Mouse (Mus musculus) olfactory bulb, adult 2 months (tissue): ENCODE data around the gene Cgn.

Experiments
- CTCF ChIP-seq: fragments of 200-500 bp; IDR thresholded peaks from 2 replicates; pipeline ENCODE4 v1.5.1; 2012; ENCODE audit warnings: low read depth, mild to moderate bottlenecking, low read length, moderate library complexity; ENCODE audit not compliant: insufficient read depth
- POLR2A ChIP-seq: fragments of 200-500 bp; IDR thresholded peaks from 2 replicates; pipeline ENCODE4 v1.6.1; 2012; ENCODE audit warnings: mild to moderate bottlenecking, low read depth, low read length, moderate library complexity; ENCODE audit not compliant: insufficient read depth

DNA sequence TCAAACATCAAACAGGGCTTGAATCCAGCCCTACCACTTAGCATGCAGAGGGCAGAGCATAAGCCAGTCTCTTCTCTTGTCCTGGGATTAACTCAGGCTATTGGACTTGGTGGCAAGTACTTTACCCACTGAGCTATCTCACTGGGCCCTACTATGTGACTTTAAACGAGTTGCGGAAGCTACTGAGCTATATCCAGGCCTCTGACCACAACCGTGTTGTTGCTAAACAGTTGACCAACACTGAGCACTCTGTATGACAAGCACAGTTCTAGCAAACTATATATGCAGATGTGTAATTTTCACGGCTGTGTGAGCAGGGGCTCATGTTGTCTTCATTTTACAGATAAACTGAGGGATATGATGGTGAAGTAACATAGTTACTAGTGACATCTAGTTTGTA is 28.4 kb upstream of the Cgn start:
- TF ChIP-seq POLR2A (no peak), CTCF (no peak)
